Mouse (Mus musculus): ENCODE results near the gene Siglecf. TPM values are rescaled to one million over a fixed set of nuclear protein-coding genes. Genes with fewer than 3 reads are reported as not detected.

The Siglecf gene
- polyA plus RNA-seq, 1 experiment = 1.3 TPM

DNA sequence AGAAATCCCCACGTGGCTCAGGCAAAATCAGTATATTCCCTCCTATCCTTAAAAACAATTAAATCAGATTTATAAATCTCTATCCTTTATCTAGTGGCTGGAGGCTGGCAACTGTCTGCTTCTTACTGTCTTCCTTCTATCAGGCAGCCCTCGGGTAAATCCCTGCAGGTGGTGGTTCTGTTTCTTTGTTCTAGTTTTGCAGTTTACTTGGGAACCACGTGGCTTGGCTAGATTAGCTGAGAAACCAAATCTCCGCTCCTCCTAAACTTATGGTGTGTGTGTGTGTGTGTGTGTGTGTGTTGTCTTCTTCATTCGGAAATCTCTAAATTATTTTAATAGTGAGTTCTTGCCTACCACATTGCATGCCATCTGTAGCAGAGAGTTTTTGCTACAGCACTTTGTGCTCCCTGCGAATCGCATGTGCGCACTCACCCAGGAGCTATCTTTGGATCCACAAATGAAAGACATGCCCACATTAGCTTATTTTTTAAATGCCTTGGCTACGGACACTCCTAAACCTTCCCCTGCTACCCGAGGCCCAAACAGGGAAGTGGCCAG lies 24.8 kb upstream of the Siglecf start:
- peak overlapping the region; percentile 41 for H3K27ac ChIP-seq (ENCODE audit: insufficient read depth, low read length)
- no peaks in the 10 kb centered on the region for H3K9me3 ChIP-seq (replicated peaks; ENCODE audit: control insufficient read depth, insufficient read depth, low read length, poor library complexity, severe bottlenecking)
- H3K4me3 ChIP-seq (ENCODE audit: low read depth, low read length) = peak overlapping the region; percentile 69
- TF ChIP-seq EP300 (IDR thresholded peaks at IDR 0.05; ENCODE audit: insufficient read depth, low read depth, low read length) (no peak), CTCF (IDR thresholded peaks at IDR 0.05; ENCODE audit: low read depth, low read length) (no peak), POLR2A (IDR thresholded peaks at IDR 0.05; ENCODE audit: insufficient read depth, low read length) (no peak)
- peaks cover 4% of the 10 kb centered on the region for H3K4me1 ChIP-seq (ENCODE audit: control insufficient read depth, insufficient read depth, low read length)
- no peaks in the 10 kb centered on the region for H3K36me3 ChIP-seq (ENCODE audit: control insufficient read depth, insufficient read depth, low read length, poor library complexity, severe bottlenecking)
- H3K27me3 ChIP-seq (ENCODE audit: control insufficient read depth, insufficient read depth, low read length, poor library complexity, severe bottlenecking) = no peaks in the 10 kb centered on the region
- peak overlapping the region; percentile 64 for H3K9ac ChIP-seq (ENCODE audit: low read depth, poor library complexity, severe bottlenecking)

DNA sequence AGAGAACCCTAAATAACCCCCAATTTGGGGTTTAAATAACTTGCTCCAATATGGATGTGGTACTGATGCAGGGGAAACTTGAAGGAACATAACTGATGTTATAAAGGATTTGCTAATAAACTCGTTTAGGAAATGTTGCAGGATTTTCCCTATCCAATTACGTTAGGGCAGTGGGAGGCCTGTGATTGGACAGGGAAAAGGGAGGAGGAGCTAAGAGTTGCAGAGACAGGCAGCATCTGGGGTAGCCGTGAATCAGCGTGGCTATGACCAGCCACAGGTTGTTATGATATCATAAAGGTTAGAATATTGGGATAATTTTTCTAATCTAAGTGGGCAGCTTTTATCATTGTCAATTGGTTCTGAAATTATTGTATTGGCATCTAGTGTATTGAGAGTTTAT lies 23.0 kb upstream of the Siglecf start:
- Histone ChIP-seq H3K27ac (ENCODE audit: insufficient read depth, low read length) (no peak overlapping the region; the same call in 1 of the 2 replicates), H3K27me3 (ENCODE audit: control insufficient read depth, insufficient read depth, low read length, poor library complexity, severe bottlenecking) (no peaks in the 10 kb centered on the region), H3K36me3 (ENCODE audit: control insufficient read depth, insufficient read depth, low read length, poor library complexity, severe bottlenecking) (no peaks in the 10 kb centered on the region), H3K4me3 (ENCODE audit: low read depth, low read length) (0 out of 2 replicates have a peak overlapping the region, but pooled peaks have one; percentile 12), H3K9me3 (replicated peaks; ENCODE audit: control insufficient read depth, insufficient read depth, low read length, poor library complexity, severe bottlenecking) (no peaks in the 10 kb centered on the region), H3K9ac (ENCODE audit: low read depth, poor library complexity, severe bottlenecking) (peak overlapping the region; percentile 31), H3K4me1 (ENCODE audit: control insufficient read depth, insufficient read depth, low read length) (peaks cover 5% of the 10 kb centered on the region)
- TF ChIP-seq EP300 (IDR thresholded peaks at IDR 0.05; ENCODE audit: insufficient read depth, low read depth, low read length) = no peak
- no peak for TF ChIP-seq CTCF (IDR thresholded peaks at IDR 0.05; ENCODE audit: low read depth, low read length)
- no peak for TF ChIP-seq POLR2A (IDR thresholded peaks at IDR 0.05; ENCODE audit: insufficient read depth, low read length)

DNA sequence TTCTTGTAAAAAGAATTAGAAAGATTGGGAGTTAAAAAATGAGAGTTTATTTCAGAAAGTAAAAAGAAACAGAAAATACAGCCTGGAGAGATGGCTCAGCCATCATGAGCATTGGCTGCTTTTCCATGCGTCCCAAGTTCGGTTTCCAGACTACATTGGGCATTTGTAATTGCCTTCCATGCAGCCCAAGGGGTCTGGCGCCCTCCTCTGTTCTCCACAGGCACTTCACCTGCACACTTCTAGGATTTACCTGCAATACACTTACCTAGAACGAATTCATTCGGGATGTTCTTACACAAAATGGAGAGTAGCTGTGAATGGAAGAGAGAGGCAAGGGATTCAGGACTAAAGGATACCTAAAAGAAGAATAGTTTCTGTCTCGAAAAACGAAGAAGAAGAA lies 17.9 kb upstream of the Siglecf start:
- Histone ChIP-seq H3K9me3 (replicated peaks; ENCODE audit: control insufficient read depth, insufficient read depth, low read length, poor library complexity, severe bottlenecking) (no peaks in the 10 kb centered on the region), H3K36me3 (ENCODE audit: control insufficient read depth, insufficient read depth, low read length, poor library complexity, severe bottlenecking) (no peaks in the 10 kb centered on the region), H3K4me3 (ENCODE audit: low read depth, low read length) (no peak overlapping the region), H3K9ac (ENCODE audit: low read depth, poor library complexity, severe bottlenecking) (no peak overlapping the region), H3K27me3 (ENCODE audit: control insufficient read depth, insufficient read depth, low read length, poor library complexity, severe bottlenecking) (no peaks in the 10 kb centered on the region), H3K27ac (ENCODE audit: insufficient read depth, low read length) (no peak overlapping the region), H3K4me1 (ENCODE audit: control insufficient read depth, insufficient read depth, low read length) (peaks cover 8% of the 10 kb centered on the region)
- TF ChIP-seq CTCF (IDR thresholded peaks at IDR 0.05; ENCODE audit: low read depth, low read length) (peak; percentile 93), POLR2A (IDR thresholded peaks at IDR 0.05; ENCODE audit: insufficient read depth, low read length) (no peak), EP300 (IDR thresholded peaks at IDR 0.05; ENCODE audit: insufficient read depth, low read depth, low read length) (0 out of 2 replicates have a peak, but pooled peaks have one; percentile 35)

DNA sequence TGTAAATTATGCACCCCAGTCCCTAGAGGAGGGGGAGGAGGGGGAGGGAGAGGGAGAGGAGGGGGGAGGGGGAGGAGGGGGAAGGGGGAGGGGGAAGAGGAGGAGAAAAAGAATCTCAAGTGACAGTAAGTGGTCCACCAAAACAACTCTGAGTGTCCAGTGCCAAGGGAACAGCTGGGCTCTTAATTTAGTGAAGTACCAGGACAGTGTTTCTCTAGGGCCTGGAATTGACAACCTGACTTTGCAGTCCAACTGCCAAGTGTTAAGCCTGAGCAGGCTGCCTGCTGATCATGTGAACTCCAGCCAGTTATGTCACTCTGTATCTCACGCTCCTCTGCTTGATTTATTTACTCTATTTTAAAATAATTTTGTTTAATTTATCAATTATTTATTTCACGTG lies 17.2 kb upstream of the Siglecf start:
- peak overlapping the region; percentile 50; the same call in 1 of the 2 replicates for H3K27ac ChIP-seq (ENCODE audit: insufficient read depth, low read length)
- H3K4me1 ChIP-seq (ENCODE audit: control insufficient read depth, insufficient read depth, low read length) = peaks cover 8% of the 10 kb centered on the region
- no peak for TF ChIP-seq CTCF (IDR thresholded peaks at IDR 0.05; ENCODE audit: low read depth, low read length)
- no peak for TF ChIP-seq POLR2A (IDR thresholded peaks at IDR 0.05; ENCODE audit: insufficient read depth, low read length)
- TF ChIP-seq EP300 (IDR thresholded peaks at IDR 0.05; ENCODE audit: insufficient read depth, low read depth, low read length) = no peak
- no peak overlapping the region for H3K9ac ChIP-seq (ENCODE audit: low read depth, poor library complexity, severe bottlenecking)
- no peaks in the 10 kb centered on the region for H3K36me3 ChIP-seq (ENCODE audit: control insufficient read depth, insufficient read depth, low read length, poor library complexity, severe bottlenecking)
- no peaks in the 10 kb centered on the region for H3K27me3 ChIP-seq (ENCODE audit: control insufficient read depth, insufficient read depth, low read length, poor library complexity, severe bottlenecking)
- no peaks in the 10 kb centered on the region for H3K9me3 ChIP-seq (replicated peaks; ENCODE audit: control insufficient read depth, insufficient read depth, low read length, poor library complexity, severe bottlenecking)
- no peak overlapping the region for H3K4me3 ChIP-seq (ENCODE audit: low read depth, low read length)

GRCm38 (mm10) chr7:43340771-43341170 lies 10.4 kb upstream of the Siglecf start:
- Histone ChIP-seq H3K4me3 (ENCODE audit: low read depth, low read length) (no peak overlapping the region), H3K4me1 (ENCODE audit: control insufficient read depth, insufficient read depth, low read length) (peaks cover 11% of the 10 kb centered on the region), H3K9me3 (replicated peaks; ENCODE audit: control insufficient read depth, insufficient read depth, low read length, poor library complexity, severe bottlenecking) (no peaks in the 10 kb centered on the region), H3K9ac (ENCODE audit: low read depth, poor library complexity, severe bottlenecking) (no peak overlapping the region), H3K27me3 (ENCODE audit: control insufficient read depth, insufficient read depth, low read length, poor library complexity, severe bottlenecking) (no peaks in the 10 kb centered on the region), H3K27ac (ENCODE audit: insufficient read depth, low read length) (no peak overlapping the region), H3K36me3 (ENCODE audit: control insufficient read depth, insufficient read depth, low read length, poor library complexity, severe bottlenecking) (no peaks in the 10 kb centered on the region)
- TF ChIP-seq POLR2A (IDR thresholded peaks at IDR 0.05; ENCODE audit: insufficient read depth, low read length) (no peak), EP300 (IDR thresholded peaks at IDR 0.05; ENCODE audit: insufficient read depth, low read depth, low read length) (no peak), CTCF (IDR thresholded peaks at IDR 0.05; ENCODE audit: low read depth, low read length) (no peak)

DNA sequence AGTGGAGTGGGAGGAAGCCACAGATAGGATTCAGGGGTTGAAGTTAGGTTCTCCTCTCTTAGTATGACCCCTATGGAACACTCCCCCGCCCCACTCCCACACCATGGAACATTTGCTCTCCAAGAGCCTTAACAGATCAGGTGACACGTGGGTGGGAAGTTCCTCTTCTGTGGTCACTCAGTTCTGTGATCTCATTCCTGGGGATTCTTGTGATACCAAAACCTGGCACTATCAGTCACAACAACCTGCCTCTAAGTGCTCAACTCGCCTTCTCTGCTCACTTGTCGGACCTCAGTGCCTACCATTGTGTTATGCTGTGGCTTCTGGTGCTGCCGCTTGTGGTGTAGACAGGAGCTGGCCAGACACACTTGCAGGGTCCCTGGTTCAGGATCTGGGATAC lies 8.0 kb upstream of the Siglecf start:
- peak overlapping the region; percentile 79 for H3K27ac ChIP-seq (ENCODE audit: insufficient read depth, low read length)
- H3K4me1 ChIP-seq (ENCODE audit: control insufficient read depth, insufficient read depth, low read length) = peaks cover 11% of the 10 kb centered on the region
- H3K36me3 ChIP-seq (ENCODE audit: control insufficient read depth, insufficient read depth, low read length, poor library complexity, severe bottlenecking) = no peaks in the 10 kb centered on the region
- H3K27me3 ChIP-seq (ENCODE audit: control insufficient read depth, insufficient read depth, low read length, poor library complexity, severe bottlenecking) = no peaks in the 10 kb centered on the region
- no peaks in the 10 kb centered on the region for H3K9me3 ChIP-seq (replicated peaks; ENCODE audit: control insufficient read depth, insufficient read depth, low read length, poor library complexity, severe bottlenecking)
- no peak overlapping the region for H3K9ac ChIP-seq (ENCODE audit: low read depth, poor library complexity, severe bottlenecking)
- TF ChIP-seq EP300 (IDR thresholded peaks at IDR 0.05; ENCODE audit: insufficient read depth, low read depth, low read length) (no peak), CTCF (IDR thresholded peaks at IDR 0.05; ENCODE audit: low read depth, low read length) (no peak), POLR2A (IDR thresholded peaks at IDR 0.05; ENCODE audit: insufficient read depth, low read length) (no peak)
- no peak overlapping the region for H3K4me3 ChIP-seq (ENCODE audit: low read depth, low read length)

Data from ES-Bruce4 (cell line).